Mouse (Mus musculus): ENCODE results near the gene Cdh5.

DNA sequence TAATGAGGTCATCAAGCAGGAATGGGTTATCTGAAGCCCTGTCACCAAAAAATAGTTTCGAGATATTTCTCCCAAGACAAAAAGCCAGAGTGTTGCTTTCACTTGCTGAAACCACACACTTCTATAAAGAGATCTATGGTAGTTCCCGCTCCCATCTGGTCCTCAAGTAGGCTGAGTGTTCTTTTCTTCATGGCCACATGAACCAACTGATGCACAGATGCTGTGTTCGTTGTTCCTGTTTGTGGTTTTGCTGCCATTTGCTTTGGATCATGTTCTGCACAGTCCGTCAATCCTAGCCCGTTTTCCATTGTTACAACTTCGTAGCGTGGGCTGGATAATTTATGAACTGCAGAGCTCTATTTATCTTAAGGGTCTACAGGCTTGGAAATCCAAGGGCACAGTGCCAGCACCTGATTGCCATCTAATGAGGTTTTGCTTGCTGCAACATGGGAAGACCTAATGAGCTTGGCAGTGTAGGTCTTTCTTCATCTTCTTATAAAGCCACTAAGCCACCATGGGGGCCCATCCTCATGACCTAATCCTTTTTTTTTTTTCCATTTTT lies 30.1 kb downstream of the Cdh5 start:
- TF ChIP-seq POLR2A (IDR thresholded peaks at IDR 0.05; ENCODE audit: insufficient read depth, low read depth, low read length), result no peak
- TF ChIP-seq CTCF (IDR thresholded peaks at IDR 0.05; ENCODE audit: insufficient read depth, low read depth, low read length), result no peak
